Mouse (Mus musculus) MEL (cell line): ENCODE measurements around the gene Plek. TPM values are rescaled to one million over a fixed set of nuclear protein-coding genes. Genes with fewer than 3 reads are reported as not detected.

Experiments used
- DNase-seq: peaks from one replicate; pipeline ENCODE4 v3.0.0; 2011; ENCODE audit warnings: low read depth, low spot score
- H3K27ac ChIP-seq: 2 replicates; pipeline ENCODE4 v1.5.1; 2012; ENCODE audit warnings: low read depth, mild to moderate bottlenecking, control low read depth, low read length, moderate library complexity; ENCODE audit not compliant: control insufficient read depth
- H3K27me3 ChIP-seq, 2 experiments: fragments of 150-350 bp in 1 of 2; sonication (generic) in 1 of 2; 2 replicates each; pipeline ENCODE4 v1.6.1; 2012; ENCODE audit warnings: low read length in 2 of 2, mild to moderate bottlenecking in 2 of 2, improper control_type of control experiment in 1 of 2, moderate library complexity in 1 of 2; ENCODE audit not compliant: insufficient read depth in 2 of 2, control insufficient read depth in 1 of 2
- H3K36me3 ChIP-seq, 2 experiments: 2 replicates each; pipeline ENCODE4 v1.6.1; 2012 to 2014; ENCODE audit warnings: low read length in 2 of 2, improper control_type of control experiment in 1 of 2, inconsistent platforms in 1 of 2, mild to moderate bottlenecking in 1 of 2; ENCODE audit not compliant: insufficient read depth in 2 of 2, control insufficient read depth in 1 of 2
- H3K4me1 ChIP-seq, 2 experiments: fragments of 150-350 bp in 1 of 2; sonication (generic) in 1 of 2; 2 replicates each; pipeline ENCODE4 v1.6.1; 2012; ENCODE audit warnings: low read length in 2 of 2, improper control_type of control experiment in 1 of 2, mild to moderate bottlenecking in 1 of 2; ENCODE audit not compliant: insufficient read depth in 2 of 2, control insufficient read depth in 1 of 2
- H3K4me3 ChIP-seq, 2 experiments: fragments of 150-350 bp in 1 of 2; sonication (generic) in 1 of 2; 2 replicates each; pipeline ENCODE4 v1.5.1; 2012; ENCODE audit warnings: low read depth in 2 of 2, low read length in 2 of 2, mild to moderate bottlenecking in 2 of 2, moderate library complexity in 2 of 2, control low read depth in 1 of 2, improper control_type of control experiment in 1 of 2; ENCODE audit not compliant: control insufficient read depth in 1 of 2, insufficient read depth in 1 of 2
- H3K79me2 ChIP-seq: 2 replicates; pipeline ENCODE4 v1.6.1; 2012; ENCODE audit warnings: mild to moderate bottlenecking, low read length, moderate library complexity; ENCODE audit not compliant: control insufficient read depth, poor library complexity, insufficient read depth
- H3K9ac ChIP-seq: 2 replicates; pipeline ENCODE4 v1.6.1; 2012; ENCODE audit warnings: low read depth, mild to moderate bottlenecking, control low read depth, low read length, moderate library complexity; ENCODE audit not compliant: control insufficient read depth, poor library complexity, severe bottlenecking
- H3K9me3 ChIP-seq: fragments of 150-350 bp; sonication (generic); replicated peaks from 2 replicates; pipeline ENCODE4 v1.6.1; 2012; ENCODE audit warnings: mild to moderate bottlenecking, low read length, improper control_type of control experiment, moderate library complexity; ENCODE audit not compliant: insufficient read depth
- BHLHE40 ChIP-seq: IDR thresholded peaks from 2 replicates; pipeline ENCODE4 v1.6.1; 2012; ENCODE audit warnings: low read depth, mild to moderate bottlenecking, inconsistent platforms, low read length, improper control_type of control experiment, borderline replicate concordance
- EP300 ChIP-seq, 2 experiments: IDR thresholded peaks; 2 replicates each; pipeline ENCODE4 v1.6.1; 2011; ENCODE audit warnings: improper control_type of control experiment in 2 of 2, low read length in 2 of 2, low read depth in 1 of 2, mild to moderate bottlenecking in 1 of 2
- ETS1 ChIP-seq: IDR thresholded peaks from 2 replicates; pipeline ENCODE4 v1.6.1; 2012; ENCODE audit warnings: low read depth, mild to moderate bottlenecking, inconsistent platforms, low read length, improper control_type of control experiment, moderate library complexity
- GABPA ChIP-seq: IDR thresholded peaks from 2 replicates; pipeline ENCODE4 v1.6.1; 2012; ENCODE audit warnings: low read depth, mild to moderate bottlenecking, inconsistent platforms, low read length, improper control_type of control experiment, moderate library complexity
- HCFC1 ChIP-seq: IDR thresholded peaks from 2 replicates; pipeline ENCODE4 v1.6.1; 2012; ENCODE audit warnings: low read depth, mild to moderate bottlenecking, inconsistent platforms, low read length, improper control_type of control experiment, moderate library complexity
- MAFK ChIP-seq: IDR thresholded peaks from 2 replicates; pipeline ENCODE4 v1.6.1; 2011; ENCODE audit warnings: low read depth, mild to moderate bottlenecking, low read length, improper control_type of control experiment, borderline replicate concordance
- MAX ChIP-seq: IDR thresholded peaks from 2 replicates; pipeline ENCODE4 v1.6.1; 2011; ENCODE audit warnings: low read length, improper control_type of control experiment
- MAZ ChIP-seq: IDR thresholded peaks from 2 replicates; pipeline ENCODE4 v1.6.1; 2012; ENCODE audit warnings: low read depth, mild to moderate bottlenecking, inconsistent platforms, low read length, improper control_type of control experiment
- NELFE ChIP-seq: IDR thresholded peaks from 2 replicates; pipeline ENCODE4 v1.6.1; 2011; ENCODE audit warnings: low read depth, low read length, improper control_type of control experiment
- NRF1 ChIP-seq: IDR thresholded peaks from 2 replicates; pipeline ENCODE4 v1.6.1; 2014; ENCODE audit warnings: low read depth, mild to moderate bottlenecking, inconsistent platforms, low read length, improper control_type of control experiment, moderate library complexity; ENCODE audit not compliant: poor library complexity, insufficient read depth, severe bottlenecking
- POLR2A ChIP-seq, 2 experiments: IDR thresholded peaks; 2 replicates each; pipeline ENCODE4 v1.6.1; 2011 to 2012; ENCODE audit warnings: low read length in 2 of 2, mild to moderate bottlenecking in 2 of 2, control low read depth in 1 of 2, improper control_type of control experiment in 1 of 2, low read depth in 1 of 2, moderate library complexity in 1 of 2; ENCODE audit not compliant: control insufficient read depth in 1 of 2, insufficient read depth in 1 of 2, poor library complexity in 1 of 2
- POLR2AphosphoS5 ChIP-seq: IDR thresholded peaks from 2 replicates; pipeline ENCODE4 v1.6.1; 2012; ENCODE audit warnings: low read depth, borderline replicate concordance, mild to moderate bottlenecking, inconsistent platforms, low read length, moderate library complexity, mixed read lengths
- SIN3A ChIP-seq: IDR thresholded peaks from 2 replicates; pipeline ENCODE4 v1.6.1; 2012; ENCODE audit warnings: low read length, improper control_type of control experiment, inconsistent platforms
- TAL1 ChIP-seq: IDR thresholded peaks from 2 replicates; pipeline ENCODE4 v1.6.1; 2012; ENCODE audit warnings: mild to moderate bottlenecking, inconsistent platforms, low read length, moderate library complexity, mixed read lengths
- TBP ChIP-seq: IDR thresholded peaks from 2 replicates; pipeline ENCODE4 v1.8.0; 2011; ENCODE audit warnings: low read depth, low read length, improper control_type of control experiment
- TCF12 ChIP-seq: IDR thresholded peaks from 2 replicates; pipeline ENCODE4 v1.6.1; 2014; ENCODE audit warnings: low read depth, mild to moderate bottlenecking, inconsistent platforms, low read length, improper control_type of control experiment, moderate library complexity
- UBTF ChIP-seq: IDR thresholded peaks from 2 replicates; pipeline ENCODE4 v1.6.1; 2012; ENCODE audit warnings: low read depth, mild to moderate bottlenecking, inconsistent platforms, low read length, improper control_type of control experiment, moderate library complexity, borderline replicate concordance; ENCODE audit not compliant: insufficient read depth
- USF1 ChIP-seq: IDR thresholded peaks from 2 replicates; pipeline ENCODE4 v1.6.1; 2014; ENCODE audit warnings: low read depth, mild to moderate bottlenecking, inconsistent platforms, low read length, improper control_type of control experiment, moderate library complexity
- USF2 ChIP-seq, 2 experiments: IDR thresholded peaks; 2 replicates each; pipeline ENCODE4 v1.6.1; 2011 to 2012; ENCODE audit warnings: improper control_type of control experiment in 2 of 2, low read length in 2 of 2, borderline replicate concordance in 1 of 2, inconsistent platforms in 1 of 2, low read depth in 1 of 2, mild to moderate bottlenecking in 1 of 2; ENCODE audit not compliant: insufficient read depth in 1 of 2
- ZMIZ1 ChIP-seq: IDR thresholded peaks from 2 replicates; pipeline ENCODE4 v1.6.1; 2012; ENCODE audit warnings: low read depth, mild to moderate bottlenecking, inconsistent platforms, low read length, improper control_type of control experiment, moderate library complexity
- polyA plus RNA-seq, 2 experiments: library from polyadenylated mRNA; stranded (reverse) in 1 of 2; unstranded in 1 of 2; fragments of >175 nt in 1 of 2; fragments of >200 nt in 1 of 2; gene quantifications; 2 replicates each; pipeline versions ENCODE4 v1.2.1 to v1.2.4; 2012; ENCODE audit warnings: low replicate concordance in 2 of 2, low read depth in 1 of 2; ENCODE audit not compliant: insufficient read length in 2 of 2, insufficient read depth in 1 of 2, missing spikeins in 1 of 2
- total RNA-seq: library from RNA; depleted of rRNA; stranded (reverse); fragments of 300-350 nt; gene quantifications from 2 replicates; pipeline ENCODE4 v1.2.3, GENCODE M21; 2012

Plek gene
- total and polyA plus RNA-seq, 3 experiments = 51.5 to 357 (median 76.7) TPM

- H3K36me3 ChIP-seq = no peaks in the 10 kb centered on the region
- no peaks in the 10 kb centered on the region for H3K4me1 ChIP-seq
- H3K9ac ChIP-seq = no peak overlapping the region
- H3K27ac ChIP-seq = no peak overlapping the region
- H3K79me2 ChIP-seq = no peaks in the 10 kb centered on the region
- DNase-seq = no peak
- no peaks in the 10 kb centered on the region for H3K9me3 ChIP-seq
- H3K27me3 ChIP-seq = peaks cover 6 to 12% of the 10 kb centered on the region in 2 experiments
- H3K4me3 ChIP-seq = no peak overlapping the region
- TF ChIP-seq POLR2AphosphoS5 (no peak), MAZ (no peak)
- TF ChIP-seq, all 39 proteins: peak for 0
Observed at GRCm38 (mm10) chr11:17023984-17024383, 28.2 kb downstream of the Plek start.

GRCm38 (mm10) chr11:17023206-17023605, 29.0 kb downstream of the Plek start:
- Histone ChIP-seq H3K9ac (no peak overlapping the region), H3K9me3 (no peaks in the 10 kb centered on the region), H3K27me3 (peaks cover 6 to 12% of the 10 kb centered on the region in 2 experiments), H3K4me1 (no peaks in the 10 kb centered on the region), H3K4me3 (no peak overlapping the region), H3K36me3 (no peaks in the 10 kb centered on the region), H3K27ac (no peak overlapping the region), H3K79me2 (no peaks in the 10 kb centered on the region)
- no peak for TF ChIP-seq MAZ
- TF ChIP-seq BHLHE40 = no peak
- no peak for TF ChIP-seq GABPA
- TF ChIP-seq UBTF = no peak
- no peak for TF ChIP-seq NELFE
- TF ChIP-seq NRF1 = no peak
- no peak for TF ChIP-seq TBP
- no peak for TF ChIP-seq TCF12
- no peak for TF ChIP-seq USF1
- TF ChIP-seq MAX = no peak
- no peak for TF ChIP-seq ZMIZ1
- TF ChIP-seq EP300 (IDR thresholded peaks at IDR 0.05; ENCODE audit: low read depth in 1 of 2, low read length in 2 of 2) = no peak
- TF ChIP-seq SIN3A = no peak
- no peak for TF ChIP-seq HCFC1
- no peak for TF ChIP-seq USF2 (IDR thresholded peaks at IDR 0.05; ENCODE audit: borderline replicate concordance in 1 of 2, insufficient read depth in 1 of 2, low read depth in 1 of 2, low read length in 2 of 2)
- no peak for TF ChIP-seq TAL1
- no peak for TF ChIP-seq ETS1
- no peak for TF ChIP-seq MAFK
- TF ChIP-seq POLR2A (IDR thresholded peaks at IDR 0.05; ENCODE audit: control insufficient read depth in 1 of 2, insufficient read depth in 1 of 2, low read depth in 1 of 2, low read length in 2 of 2, poor library complexity in 1 of 2) = no peak
- no peak for TF ChIP-seq POLR2AphosphoS5
- no peak for DNase-seq
